Mouse (Mus musculus) urinary bladder, postnatal 14 days (tissue): ENCODE measurements around the gene Rhox2a.
"Not testable (repeated sequence)": the region's sequence is repeated elsewhere in the genome, so short reads cannot be mapped to it uniquely, and the experiment has no call there.

Experiments used
- DNase-seq: peaks from one replicate; pipeline ENCODE4 v3.0.0; 2021; ENCODE audit warnings: low spot score

The Rhox2a gene

DNA sequence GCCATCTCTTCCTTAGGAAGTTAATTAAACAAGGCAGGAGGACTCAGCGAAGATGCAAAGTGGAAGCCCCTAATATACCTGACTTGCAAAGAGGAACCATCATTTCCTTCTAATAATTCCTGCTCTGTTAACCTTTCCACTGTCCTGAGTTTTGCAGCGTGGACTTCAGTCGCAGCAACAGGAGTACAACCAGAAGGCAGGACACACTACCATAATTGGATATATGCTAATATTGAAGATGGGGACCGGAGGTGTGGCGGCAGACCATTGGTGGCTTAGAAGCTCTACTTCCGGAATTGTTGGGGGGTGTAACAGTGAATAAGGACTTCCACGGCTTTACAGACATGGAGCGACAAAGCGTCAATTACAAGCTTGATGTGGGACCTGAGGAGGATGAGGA, at the start of gene Rhox2a:
Gene Rhox2a (plus strand): TSS at position 301 of the 400 bp plus-strand sequence.
- DNase-seq, result not testable (repeated sequence)

DNA sequence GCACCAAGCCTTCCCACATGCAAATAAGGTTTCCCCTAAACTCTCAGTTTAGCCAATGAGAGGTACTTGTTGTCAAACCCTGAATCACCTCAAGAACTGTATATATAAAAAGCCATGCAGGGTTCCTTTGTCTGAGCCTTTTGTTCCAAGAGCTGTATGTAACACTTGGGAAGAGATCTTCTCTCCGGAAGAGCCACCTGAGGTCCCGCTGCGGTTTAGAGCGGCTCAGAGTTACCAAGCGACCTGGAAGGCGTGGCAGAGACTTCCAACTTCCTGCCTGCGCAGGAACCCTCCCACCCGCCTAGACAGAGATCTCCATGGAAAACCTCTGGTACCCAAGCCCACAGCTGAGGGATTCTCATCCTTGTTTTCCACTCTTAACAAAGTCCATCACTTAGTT, 46.1 kb upstream of the Rhox2a start:
- DNase-seq, result no peak

DNA sequence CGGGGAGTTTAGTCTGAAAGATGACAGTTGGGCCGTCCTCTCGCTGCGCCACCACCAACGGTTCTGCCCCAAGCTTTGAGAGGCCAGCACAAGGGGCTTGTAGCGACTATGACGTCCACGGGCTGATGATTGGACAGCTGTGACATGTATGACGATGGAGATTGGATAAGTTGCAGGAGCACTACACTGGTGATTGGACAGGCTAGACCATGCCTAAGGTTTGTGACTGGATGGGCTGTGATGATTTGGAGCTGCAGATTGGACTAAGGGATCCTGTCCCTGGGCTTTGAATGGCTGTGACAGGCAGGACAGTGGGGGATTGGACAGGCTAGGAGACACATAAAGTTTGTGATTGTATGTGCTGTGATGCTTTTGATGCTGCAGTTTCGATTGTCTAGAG, 33.8 kb upstream of the Rhox2a start, which contains the start of gene Gm9:
Gene Gm9 (minus strand): TSS at position 101 of the 400 bp plus-strand sequence.
- DNase-seq, result no peak

DNA sequence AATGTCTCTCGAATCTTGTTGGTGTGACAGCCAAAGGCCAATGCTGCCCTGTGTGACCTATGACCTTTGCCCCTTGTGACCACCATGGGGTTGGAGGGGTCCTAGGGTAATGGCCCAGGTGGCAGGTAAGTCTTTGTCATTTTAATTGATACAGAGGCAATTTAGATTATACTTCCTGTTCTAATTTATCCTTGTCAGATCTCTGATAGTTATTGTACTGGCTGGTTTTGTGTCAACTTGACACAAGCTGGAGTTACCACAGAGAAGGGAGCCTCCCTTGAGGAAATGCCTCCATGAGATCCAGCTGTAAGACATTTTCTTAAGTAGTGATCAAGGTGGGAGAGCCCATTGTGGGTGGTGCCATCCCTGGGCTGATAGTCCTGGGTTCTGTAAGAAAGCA, 22.6 kb upstream of the Rhox2a start, which contains the start of gene Rhox1:
Gene Rhox1 (minus strand): TSS at position 101 of the 400 bp plus-strand sequence.
- not testable (repeated sequence) for DNase-seq

DNA sequence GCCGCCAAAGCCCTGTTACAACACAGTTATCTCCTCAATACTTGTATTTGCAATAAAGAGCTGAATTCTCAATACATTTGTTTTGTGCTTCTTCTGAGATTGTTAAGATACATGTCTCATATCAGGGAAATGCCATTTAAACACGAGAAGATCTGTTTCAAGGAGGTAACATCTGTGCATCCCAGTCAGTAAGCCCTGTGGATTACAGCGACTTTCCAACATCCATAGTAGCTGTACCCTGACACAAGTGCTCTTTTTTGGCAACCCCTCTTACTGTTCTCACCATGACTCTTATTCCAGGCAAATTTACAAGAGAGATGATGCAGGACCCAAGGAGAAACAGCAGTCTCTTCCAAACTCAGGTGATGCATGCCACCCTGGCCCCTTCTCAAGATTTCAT, 4.8 kb downstream of the Rhox2a start, which contains the start of gene Rhox3a:
Gene Rhox3a (plus strand): TSS at position 301 of the 400 bp plus-strand sequence.
- DNase-seq, result not testable (repeated sequence)

DNA sequence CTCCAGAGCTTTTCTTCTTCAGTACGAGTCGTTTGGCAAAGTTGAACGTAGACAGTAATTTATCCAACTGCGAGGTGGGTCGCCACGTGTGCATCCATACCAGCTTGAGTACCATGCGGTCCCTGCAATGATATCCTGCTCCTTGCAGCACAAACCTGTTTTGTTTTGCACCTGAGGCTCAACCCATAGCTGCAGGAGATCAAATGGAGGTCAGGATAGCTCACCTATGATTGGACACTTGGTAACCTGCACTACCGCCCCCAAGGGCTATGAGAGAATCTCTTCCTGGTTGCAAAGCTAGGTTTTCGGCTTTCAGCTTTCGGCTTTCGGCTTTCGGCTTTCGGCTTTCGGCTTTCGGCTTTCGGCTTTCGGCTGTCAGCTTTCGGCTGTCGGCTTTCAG, 20.3 kb downstream of the Rhox2a start, which contains the start of gene Rhox4a:
Gene Rhox4a (plus strand): TSS at position 301 of the 400 bp plus-strand sequence.
- not testable (repeated sequence) for DNase-seq
